Mouse (Mus musculus) lung, postnatal 25 days (tissue): Measurements from ENCODE around the gene Ago4.

Experiments used
- DNase-seq: peaks from one replicate; pipeline ENCODE4 v3.0.0; 2022; ENCODE audit warnings: low spot score

Gene Ago4

DNA sequence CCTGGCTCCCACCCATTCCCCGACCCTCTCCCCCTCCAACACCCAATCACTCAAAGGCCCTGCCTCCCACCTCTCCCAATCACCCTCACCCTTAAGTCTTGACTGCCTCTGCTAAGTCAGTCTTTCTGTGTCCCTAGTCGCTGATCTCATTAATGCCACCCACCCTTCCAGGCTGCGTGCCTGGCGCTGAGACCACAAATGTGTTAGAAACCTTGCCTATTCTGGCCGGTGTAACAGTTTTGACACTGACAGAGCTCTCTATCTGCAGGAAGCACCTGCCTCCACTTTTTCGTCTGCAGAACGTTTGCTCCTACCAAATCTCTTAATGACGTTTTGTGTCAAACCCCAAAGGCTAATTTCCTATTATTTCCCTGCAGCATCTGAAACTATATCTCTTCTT is 64.3 kb downstream of the Ago4 start:
- DNase-seq, result no peak

DNA sequence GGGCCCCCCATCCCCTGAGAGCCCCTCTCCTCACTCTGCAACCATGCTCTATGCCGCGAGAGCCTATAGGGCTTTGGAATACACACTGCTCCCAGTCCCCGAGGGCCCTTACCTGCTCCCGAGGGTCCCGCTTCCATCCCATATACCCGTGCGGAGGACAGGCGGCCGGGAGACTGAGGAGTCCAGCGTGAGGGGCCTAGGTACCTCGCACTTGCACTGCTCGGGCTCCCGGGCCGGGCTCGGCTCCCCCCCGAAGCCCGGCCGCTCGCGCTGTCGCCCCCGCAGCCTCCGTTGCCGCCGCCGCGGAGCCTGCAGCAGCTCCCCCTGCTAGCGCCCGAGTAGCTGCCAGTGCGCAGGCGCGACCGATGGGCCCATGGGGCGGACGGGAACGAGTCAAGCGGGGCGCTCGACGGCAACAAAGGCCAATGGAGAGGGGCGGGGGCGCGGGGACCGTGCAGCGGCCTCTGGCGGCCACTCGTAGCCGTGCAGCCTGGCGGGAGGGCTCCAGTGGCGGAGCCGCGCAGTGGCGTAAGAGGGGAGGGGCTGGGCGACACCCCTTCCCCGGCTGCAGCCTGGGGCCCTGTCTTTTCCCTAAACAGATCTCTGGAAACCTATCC is 64.9 kb downstream of the Ago4 start, which contains the start of gene Ago1:
Ago1 (minus strand) TSS at position 299 of the 617 bp plus-strand sequence.
- peak; percentile 95 for DNase-seq

DNA sequence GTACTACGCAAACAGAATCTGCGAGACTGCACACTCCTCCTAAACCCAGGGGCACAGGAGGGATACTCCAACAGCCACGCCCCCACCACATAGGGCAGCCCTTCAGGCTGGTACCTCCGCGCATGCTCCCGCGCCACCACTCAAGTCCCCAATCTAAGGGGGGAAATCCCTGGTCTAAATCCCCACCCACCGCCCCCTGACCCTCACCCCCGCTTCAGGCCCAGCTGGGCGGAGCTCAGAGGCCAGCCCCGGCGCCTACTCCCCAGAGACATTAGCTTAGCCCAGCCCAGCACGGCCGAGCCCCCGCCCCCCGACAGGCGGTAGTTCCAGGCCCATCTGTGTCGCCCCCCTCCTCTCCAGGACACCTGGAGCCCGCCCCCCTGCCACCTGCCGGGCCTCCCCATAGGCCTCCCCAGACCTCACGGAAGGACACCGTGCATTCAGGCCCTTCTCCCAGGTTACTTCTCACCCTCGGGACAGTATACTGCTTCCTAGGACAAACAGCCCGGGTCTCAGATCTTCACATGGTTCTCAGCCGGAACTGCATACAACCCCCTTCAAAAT is 65.5 kb downstream of the Ago4 start:
- peak; percentile 62 for DNase-seq

DNA sequence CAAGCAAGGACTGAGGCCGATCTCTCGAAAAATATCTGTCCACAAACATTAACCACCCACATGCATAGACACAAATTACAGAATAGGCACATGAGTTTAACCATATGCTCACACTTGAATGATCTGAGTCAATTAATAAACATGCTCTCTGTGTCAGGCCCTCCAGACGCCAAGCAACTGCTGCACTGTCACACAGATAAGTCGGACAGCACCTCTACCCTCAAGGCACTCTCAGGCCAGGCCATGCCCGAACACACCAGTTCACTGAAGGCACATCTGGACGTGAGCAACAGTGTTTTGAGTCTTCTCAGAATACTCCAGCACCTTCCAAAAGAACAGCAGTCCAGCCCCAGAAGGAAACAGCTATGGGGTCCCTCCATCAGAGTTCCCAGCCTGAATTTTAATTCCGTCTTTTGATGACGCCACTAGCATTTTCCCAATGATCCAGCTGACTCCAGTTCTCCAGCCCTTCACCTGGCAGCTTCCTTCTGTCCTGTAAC is 67.0 kb downstream of the Ago4 start:
- no peak for DNase-seq

DNA sequence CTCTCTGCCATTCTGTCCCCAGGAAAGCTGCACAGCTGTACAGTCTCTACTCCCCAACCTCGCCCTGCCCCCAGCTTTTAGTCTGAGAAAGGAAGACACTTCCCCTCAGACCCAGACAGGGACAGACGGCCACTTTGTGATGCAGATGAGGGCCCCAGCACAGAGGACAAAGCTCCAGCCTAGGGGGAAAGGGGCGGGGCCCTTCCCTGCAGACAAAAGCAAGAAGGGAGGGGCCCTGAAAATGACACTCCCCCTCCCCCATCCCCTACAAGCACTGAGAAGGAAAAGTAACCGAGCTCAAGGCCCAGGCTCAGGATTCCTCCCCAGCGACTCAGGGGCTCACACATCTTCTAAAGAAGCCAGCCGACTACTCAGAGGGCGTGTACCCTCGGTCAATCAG is 67.4 kb downstream of the Ago4 start:
- DNase-seq, result no peak

DNA sequence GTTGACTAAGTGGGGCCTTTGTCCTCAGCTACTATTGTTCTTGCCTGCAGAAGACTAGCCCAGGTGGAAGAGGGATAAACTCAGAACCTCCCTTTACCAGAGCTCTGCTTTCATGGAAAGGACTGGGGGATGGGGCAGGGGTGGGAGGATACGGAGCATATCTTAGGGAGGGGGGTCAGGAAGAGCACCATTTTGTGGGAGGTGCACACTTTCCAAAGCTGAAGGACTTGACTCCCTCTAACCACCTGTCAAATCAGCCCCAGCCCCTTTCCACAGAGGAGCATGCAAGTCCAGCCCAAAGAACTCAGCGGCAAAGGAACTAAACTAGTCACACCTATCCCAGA is 68.4 kb downstream of the Ago4 start:
- no peak for DNase-seq

DNA sequence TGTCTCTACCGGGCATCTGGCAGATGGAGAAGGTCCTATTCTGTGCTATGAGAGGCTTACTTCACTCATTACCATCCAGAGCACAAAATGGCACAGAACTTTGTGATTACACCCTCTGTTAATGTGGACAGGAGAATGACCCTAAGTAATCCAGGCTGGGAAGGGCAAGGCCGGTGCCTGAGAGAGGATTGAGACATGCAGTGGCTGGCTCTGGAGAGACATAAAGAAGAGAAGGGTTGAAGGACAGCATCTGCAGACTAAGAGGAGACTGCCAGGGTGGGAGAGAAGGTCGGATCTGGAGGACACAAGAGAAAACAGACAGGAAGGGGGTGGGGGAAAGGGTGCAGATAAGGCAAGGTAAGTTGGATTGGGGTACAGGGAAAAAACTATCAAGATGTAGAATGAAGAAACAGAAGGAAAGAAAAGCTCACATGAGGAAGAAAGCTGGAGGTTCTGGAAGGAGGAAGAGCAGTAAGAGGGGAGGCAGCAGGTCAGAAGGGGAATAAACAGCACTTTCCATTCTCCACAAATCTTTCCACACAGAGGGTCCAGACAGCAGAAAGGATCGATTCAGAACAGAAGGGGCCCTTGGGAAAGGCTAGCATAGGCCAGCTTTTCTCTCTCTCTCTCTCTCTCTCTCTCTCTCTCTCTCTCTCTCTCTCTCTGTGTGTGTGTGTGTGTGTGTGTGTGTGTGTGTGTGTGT is 68.9 kb downstream of the Ago4 start:
- DNase-seq, result no peak

DNA sequence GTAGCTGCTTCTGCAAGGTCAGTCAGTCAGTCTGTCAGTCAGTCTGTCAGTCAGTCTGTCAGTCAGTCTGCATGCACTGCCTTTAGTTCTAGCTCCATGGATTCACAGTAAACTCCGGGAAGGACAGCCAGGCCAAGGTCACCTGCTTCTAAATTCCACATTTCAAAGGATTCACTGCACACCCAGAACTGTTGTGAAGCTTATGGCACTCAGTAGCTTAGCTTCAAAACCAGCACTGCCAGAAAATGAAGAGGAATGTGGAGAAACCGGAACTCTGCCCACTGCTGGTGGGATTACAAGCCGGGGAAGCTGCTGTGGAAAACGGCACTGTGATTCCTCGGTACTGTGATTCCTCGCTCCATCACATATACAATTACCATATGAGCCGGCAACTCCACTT is 77.8 kb downstream of the Ago4 start:
- no peak for DNase-seq

DNA sequence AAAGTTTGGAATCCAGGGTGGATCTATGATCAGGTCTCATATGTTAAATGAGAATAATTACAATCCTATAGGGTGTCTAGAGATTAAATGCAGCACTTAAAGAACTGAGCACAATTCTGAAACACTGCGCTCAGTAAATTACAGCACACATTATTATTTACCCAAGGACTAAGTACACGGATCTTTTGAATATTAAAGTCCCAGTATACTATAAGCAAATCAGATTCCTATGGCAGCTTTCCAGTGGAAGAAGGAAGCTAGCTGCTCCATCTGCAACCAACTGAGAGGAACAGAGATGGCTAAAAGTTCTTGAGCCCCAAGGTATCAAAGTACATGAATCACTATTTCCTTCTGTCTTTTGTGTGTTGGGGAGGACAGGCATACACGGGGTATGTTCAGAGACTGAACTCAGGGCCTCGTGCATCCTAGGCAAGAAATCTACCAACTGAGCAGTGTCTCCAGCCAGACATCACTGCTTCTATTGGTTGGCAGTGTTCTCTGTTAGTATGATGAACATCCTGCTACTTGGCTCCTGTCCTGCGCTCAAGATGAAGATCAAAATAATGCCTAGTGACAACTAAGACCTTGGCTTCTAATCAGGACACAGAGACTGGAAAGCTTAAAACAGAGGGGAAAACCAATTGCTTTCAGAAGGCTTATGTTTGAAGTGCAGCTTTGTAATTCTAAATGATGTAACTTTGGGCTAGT is 78.6 kb downstream of the Ago4 start:
- peak; percentile 16 for DNase-seq

DNA sequence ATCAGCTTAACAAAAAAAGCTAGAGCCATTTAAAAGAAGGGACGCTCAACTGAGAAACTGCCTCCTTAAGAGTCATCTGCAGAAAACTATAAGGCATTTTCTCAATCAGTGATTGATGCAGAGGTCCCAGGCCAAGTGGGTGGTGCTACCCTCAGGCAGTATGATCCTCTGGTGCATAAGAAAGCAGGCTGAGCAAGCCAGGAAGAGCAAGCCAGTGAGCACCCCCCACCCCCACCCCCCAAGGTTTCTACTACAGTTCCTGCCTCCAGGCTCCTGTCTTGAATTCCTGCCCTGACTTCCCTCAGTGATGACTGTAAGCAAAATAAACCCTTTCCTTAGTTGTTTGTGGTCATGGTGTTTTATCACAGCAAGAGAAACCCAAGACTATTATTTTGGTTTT is 83.0 kb downstream of the Ago4 start:
- DNase-seq, result no peak

DNA sequence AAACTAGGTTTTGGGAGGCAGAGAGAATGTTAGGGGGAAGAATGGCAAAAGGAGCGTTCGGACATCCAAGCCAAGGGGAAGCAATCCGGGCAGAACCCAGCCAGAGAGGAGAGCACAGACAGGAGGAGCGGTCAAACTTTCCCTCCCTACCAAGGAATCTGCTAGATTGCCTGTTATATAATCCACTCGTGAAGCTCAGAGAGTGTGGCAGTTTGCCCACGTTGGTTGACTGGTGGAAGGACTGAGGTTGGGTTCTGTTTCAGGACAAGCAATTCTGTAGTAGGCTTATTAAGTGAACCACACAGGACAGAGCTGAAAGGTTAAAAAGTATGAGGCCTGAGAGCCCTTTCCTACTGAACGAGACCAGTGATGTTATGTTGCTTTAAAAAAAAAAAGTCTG is 86.1 kb downstream of the Ago4 start:
- peak; percentile 35 for DNase-seq

DNA sequence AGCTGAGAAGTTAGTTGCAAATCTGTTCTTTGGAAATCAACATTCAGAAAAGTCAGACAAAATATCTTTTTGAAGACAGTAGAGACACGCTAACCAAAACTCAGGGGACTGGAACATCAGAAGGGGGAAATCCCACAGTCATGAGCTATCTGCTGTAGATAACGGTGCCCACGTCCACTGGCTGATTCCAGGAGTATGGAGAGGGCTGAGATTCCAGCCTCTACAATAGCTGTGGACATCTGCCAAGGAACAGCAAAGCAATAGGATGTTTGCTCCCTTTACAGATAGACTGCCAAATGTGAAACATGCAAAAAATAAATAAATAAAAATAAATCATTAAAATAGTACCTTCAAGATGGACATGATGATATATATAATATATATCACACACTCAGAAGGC is 88.7 kb downstream of the Ago4 start:
- DNase-seq, result no peak
